Mouse (Mus musculus) heart, adult 2 months (tissue): Measurements from ENCODE around the gene Arhgef2. TPM values are rescaled to one million over a fixed set of nuclear protein-coding genes. Genes with fewer than 3 reads are reported as not detected.
A peak's percentile ranks its signal among the peaks of the same experiment; 100 is the strongest.

Experiments
- DNase-seq, 2 experiments: peaks; one replicate each; pipeline ENCODE4 v3.0.0; 2021
- H3K27ac ChIP-seq: fragments of 200-600 bp; 2 replicates; pipeline ENCODE4 v1.8.1; 2022
- H3K27me3 ChIP-seq: fragments of 200-500 bp; 2 replicates; pipeline ENCODE4 v1.6.1; 2012; ENCODE audit warnings: mild to moderate bottlenecking, low read length, inconsistent platforms, mixed read lengths; ENCODE audit not compliant: control insufficient read depth, insufficient read depth
- H3K36me3 ChIP-seq: fragments of 200-500 bp; 2 replicates; pipeline ENCODE4 v1.6.1; 2012; ENCODE audit warnings: low read length, inconsistent platforms; ENCODE audit not compliant: control insufficient read depth, insufficient read depth
- H3K4me1 ChIP-seq: fragments of 200-500 bp; 2 replicates; pipeline ENCODE4 v1.6.1; 2011; ENCODE audit warnings: low read length; ENCODE audit not compliant: control insufficient read depth, insufficient read depth
- H3K4me3 ChIP-seq: fragments of 200-600 bp; 2 replicates; pipeline ENCODE4 v1.8.1; 2022
- H3K79me2 ChIP-seq: fragments of 200-500 bp; replicated peaks from 2 replicates; pipeline ENCODE4 v1.6.1; 2012; ENCODE audit warnings: mild to moderate bottlenecking, inconsistent platforms, low read length, moderate library complexity, mixed read lengths; ENCODE audit not compliant: control insufficient read depth, insufficient read depth
- H3K9ac ChIP-seq: fragments of 200-500 bp; 2 replicates; pipeline ENCODE4 v1.6.1; 2012; ENCODE audit warnings: low read depth, mild to moderate bottlenecking, control low read depth, inconsistent platforms, low read length, mixed read lengths
- CTCF ChIP-seq: fragments of 200-600 bp; IDR thresholded peaks from 2 replicates; pipeline ENCODE4 v1.8.1; 2022; ENCODE audit warnings: antibody characterized with exemption, mild to moderate bottlenecking, moderate library complexity
- EP300 ChIP-seq: fragments of 200-500 bp; IDR thresholded peaks from 2 replicates; pipeline ENCODE4 v1.6.1; 2011; ENCODE audit warnings: low read depth, low read length, control low read depth; ENCODE audit not compliant: insufficient read depth
- POLR2A ChIP-seq: fragments of 200-500 bp; IDR thresholded peaks from 2 replicates; pipeline ENCODE4 v1.6.1; 2011; ENCODE audit warnings: mild to moderate bottlenecking, low read depth, low read length, control low read depth; ENCODE audit not compliant: insufficient read depth
- WGBS: fragments of 180-500 bp; shearing (Covaris S2); methylation state at CpG from one replicate; pipeline ENCODE4 v1.1.7; 2018; 5-methylcytosine and 5-hydroxymethylcytosine counted together
- intact Hi-C: fragments of 180-260 bp; cut with DNase I; formaldehyde crosslinking; loops from one replicate; pipeline ENCODE4 v1.15.1; 2025
- polyA plus RNA-seq: library from polyadenylated mRNA; depleted of rRNA; stranded (reverse); fragments of >200 nt; gene quantifications from 2 replicates; pipeline ENCODE4 v1.2.3, GENCODE M21; 2012
- total RNA-seq, 2 experiments: library from RNA; stranded (reverse); gene quantifications; 2 replicates each; pipeline ENCODE4 v1.2.3; 2021

Arhgef2 gene
- total and polyA plus RNA-seq, 3 experiments, result 37.3 to 51.0 (median 37.5) TPM

DNA sequence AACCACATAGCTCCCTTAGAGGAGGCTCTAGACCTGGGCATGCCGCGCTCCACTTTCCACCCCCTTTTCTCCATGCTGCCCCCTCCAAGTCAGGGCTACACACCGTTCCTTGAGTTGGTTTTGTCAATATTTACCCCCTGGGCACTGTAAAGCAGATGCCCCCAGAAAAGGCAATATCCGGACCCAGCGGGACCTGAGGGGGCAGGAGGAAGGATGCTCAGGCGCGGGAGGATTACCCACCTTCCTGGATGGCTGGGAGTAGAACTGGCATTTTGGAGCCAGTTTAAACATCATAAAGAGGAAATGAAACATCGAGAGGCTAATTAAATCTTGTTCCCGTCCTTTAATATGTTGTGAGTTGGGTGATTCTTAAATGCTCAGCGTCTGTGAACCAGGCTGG is 43.4 kb downstream of the Arhgef2 start:
- H3K36me3 ChIP-seq, result no peaks in the 10 kb centered on the region
- 61% methylated on average over 10 of the region's 10 CpGs for WGBS
- H3K4me3 ChIP-seq, result no peak overlapping the region
- H3K27ac ChIP-seq, result no peak overlapping the region
- H3K27me3 ChIP-seq, result no peaks in the 10 kb centered on the region
- intact Hi-C loops, result no loop called here
- peak; percentile 8 to 20 for DNase-seq
- H3K4me1 ChIP-seq, result peaks cover 5% of the 10 kb centered on the region
- TF ChIP-seq EP300 (no peak), POLR2A (no peak), CTCF (no peak)
- H3K9ac ChIP-seq, result no peak overlapping the region
- H3K79me2 ChIP-seq, result no peaks in the 10 kb centered on the region

DNA sequence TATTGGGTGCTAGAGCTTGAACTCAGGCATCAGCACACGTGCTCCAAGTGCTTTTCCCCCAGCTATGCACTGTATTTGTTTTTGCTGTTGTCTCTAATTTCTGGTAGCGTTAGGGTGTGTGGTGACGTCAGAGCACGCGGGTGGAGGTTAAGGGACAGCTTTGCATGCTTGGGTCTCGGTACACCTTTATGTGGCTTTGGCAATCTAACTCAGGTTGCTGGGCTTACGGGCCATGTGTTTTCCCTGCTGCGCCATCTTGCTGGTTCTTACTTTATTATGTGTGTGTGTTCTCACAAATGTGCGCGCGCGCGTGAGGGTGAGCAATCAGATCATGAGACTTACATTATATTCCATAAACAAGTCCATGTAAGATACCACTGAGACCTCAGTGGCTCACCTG is 44.2 kb downstream of the Arhgef2 start:
- H3K9ac ChIP-seq, result no peak overlapping the region
- no peaks in the 10 kb centered on the region for H3K79me2 ChIP-seq

DNA sequence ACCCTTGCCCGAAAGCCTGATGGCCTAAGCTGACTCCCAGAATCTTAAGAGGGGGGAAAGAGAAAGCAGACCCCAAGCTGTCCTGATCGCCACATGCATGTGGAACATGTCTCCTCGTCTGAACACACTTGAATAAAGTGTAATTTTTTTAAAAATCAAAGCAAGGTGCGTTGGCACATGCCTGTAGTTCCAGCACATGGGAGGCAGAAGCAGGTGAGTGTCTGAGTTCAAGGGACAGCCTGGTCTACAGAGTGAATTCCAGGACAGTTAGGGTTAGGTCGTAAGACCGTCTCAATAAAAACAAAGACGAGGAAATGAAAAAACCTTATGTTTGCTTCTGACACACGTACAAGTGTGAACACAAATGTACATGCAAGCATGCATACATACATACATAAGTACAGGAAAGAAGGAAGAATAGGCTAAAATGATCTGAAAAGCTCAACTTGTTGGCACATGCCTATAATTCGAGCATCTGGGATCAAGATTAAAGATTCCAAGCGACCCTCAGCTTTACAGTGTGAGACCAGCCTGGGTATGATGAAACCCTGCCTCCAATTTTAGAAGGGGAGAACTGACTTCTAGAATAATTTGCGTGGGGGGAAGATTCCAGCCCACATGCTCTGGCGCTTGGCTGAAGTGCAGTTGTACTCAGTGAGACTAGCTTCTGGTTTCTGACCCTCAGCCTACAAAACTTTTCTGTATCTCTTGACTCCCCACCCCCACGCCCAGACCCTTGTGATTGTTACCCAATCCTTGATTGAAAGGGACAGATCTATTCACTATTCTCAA is 45.1 kb downstream of the Arhgef2 start:
- intact Hi-C loops, result no loop called here
- 50% methylated on average over 13 of the region's 13 CpGs for WGBS
- DNase-seq, result peak in 1 of 2 experiments; percentile 19
- Histone ChIP-seq H3K27ac (no peak overlapping the region), H3K9ac (no peak overlapping the region), H3K36me3 (no peaks in the 10 kb centered on the region), H3K79me2 (no peaks in the 10 kb centered on the region), H3K4me3 (no peak overlapping the region), H3K4me1 (peaks cover 8% of the 10 kb centered on the region), H3K27me3 (no peaks in the 10 kb centered on the region)
- TF ChIP-seq CTCF, result no peak
- TF ChIP-seq POLR2A, result no peak
- no peak for TF ChIP-seq EP300

More for the DNA sequence above, 44.2 kb downstream of the Arhgef2 start:
- Histone ChIP-seq H3K4me1 (peaks cover 7% of the 10 kb centered on the region), H3K27ac (no peak overlapping the region), H3K27me3 (no peaks in the 10 kb centered on the region), H3K4me3 (no peak overlapping the region), H3K36me3 (no peaks in the 10 kb centered on the region)
- TF ChIP-seq CTCF (no peak), POLR2A (no peak), EP300 (no peak)
- 95% methylated on average over 13 of the region's 13 CpGs for WGBS
- intact Hi-C loops, result no loop called here
- no peak for DNase-seq

DNA sequence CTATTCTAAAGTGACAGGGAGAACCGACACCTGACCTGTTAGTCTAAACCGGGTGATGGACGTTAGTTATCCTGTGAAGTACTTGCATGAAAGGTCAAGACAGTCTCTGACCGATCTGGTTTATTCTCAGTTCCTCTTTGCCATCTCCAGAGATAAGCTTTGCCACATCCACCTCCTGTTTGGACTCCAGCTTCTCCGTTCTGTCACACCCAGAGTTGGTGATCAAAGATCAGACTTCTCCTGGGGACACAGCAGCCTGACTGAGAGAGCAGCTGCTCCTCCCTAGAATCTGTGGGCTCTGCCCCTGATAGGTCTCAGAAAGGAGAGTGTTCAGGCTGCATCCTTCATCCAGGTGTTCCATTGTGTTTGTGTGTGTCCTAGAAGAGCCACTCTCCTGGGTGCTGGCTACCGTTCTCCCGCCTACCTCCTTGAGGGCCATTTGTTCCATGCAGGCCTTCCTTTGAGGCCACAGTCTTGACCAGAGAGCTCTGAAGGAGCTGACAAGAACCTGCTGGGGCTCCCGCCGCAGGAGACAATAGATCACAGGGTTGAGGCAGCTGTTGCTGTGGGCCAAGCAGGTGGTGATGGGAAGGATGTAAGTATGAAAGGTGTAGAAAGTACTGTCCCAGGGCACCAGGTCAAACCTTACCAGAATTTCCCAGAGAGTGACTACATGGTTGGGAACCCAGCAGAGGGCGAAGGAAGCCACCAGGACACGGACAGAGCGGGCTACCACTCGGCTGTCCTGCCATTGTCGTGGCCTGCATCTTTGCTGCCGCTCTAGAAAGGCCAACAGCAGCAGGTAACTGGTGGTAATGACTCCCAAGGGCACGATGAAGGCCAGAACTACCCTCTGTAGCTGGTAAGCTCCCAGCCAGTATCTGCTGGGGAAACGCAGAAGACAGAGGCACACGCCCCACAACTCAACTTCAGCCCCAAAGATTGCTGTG is 46.2 kb downstream of the Arhgef2 start:
- Histone ChIP-seq H3K36me3 (no peaks in the 10 kb centered on the region), H3K9ac (no peak overlapping the region), H3K4me1 (peaks cover 8% of the 10 kb centered on the region), H3K4me3 (no peak overlapping the region), H3K79me2 (no peaks in the 10 kb centered on the region), H3K27me3 (no peaks in the 10 kb centered on the region), H3K27ac (no peak overlapping the region)
- 66% methylated on average over 18 of the region's 18 CpGs for WGBS
- TF ChIP-seq CTCF (no peak), EP300 (no peak), POLR2A (0 out of 2 replicates have a peak, but pooled peaks have one; percentile 20)
- DNase-seq, result peak in 1 of 2 experiments; percentile 21
- intact Hi-C loops, result no loop called here

DNA sequence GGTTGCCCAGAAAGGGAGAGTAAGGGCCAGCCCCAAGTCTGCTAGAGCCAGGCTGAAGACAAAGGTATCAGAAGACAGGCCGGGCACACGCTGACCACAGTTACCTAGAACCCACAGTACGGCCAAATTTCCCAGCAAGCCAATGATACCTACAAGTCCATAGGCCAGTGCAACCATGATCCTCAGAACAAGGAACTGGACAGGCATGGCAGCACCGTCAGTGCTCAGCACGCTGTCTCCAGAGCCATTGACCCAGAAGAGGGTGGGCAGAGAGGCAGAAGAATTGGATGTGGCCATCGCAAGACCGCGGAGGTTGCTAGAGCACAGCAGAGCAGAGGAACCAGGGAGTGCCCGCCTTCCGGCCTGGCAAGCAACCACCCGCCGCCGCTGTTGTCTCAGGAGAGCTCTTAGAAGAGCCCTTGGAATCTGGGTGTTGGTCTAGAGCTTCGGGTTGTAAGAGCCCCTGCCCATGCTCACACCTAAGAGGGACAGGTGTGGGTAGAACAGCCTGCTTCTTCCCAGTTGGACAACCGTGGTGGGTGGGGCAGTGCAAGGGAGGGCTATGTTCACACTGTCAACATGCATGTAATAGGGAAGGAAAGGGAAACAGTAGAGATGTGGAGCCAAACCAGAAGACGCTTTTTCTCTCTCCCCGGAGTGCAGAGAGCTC is 47.2 kb downstream of the Arhgef2 start, which contains the start of gene Rxfp4:
Rxfp4 (minus strand) TSS at position 297 of the 670 bp plus-strand sequence.
- intact Hi-C loops, result no loop called here
- no peak within 1 kb of the TSS for H3K9ac ChIP-seq
- peaks cover 8% of the 10 kb centered on the region for H3K4me1 ChIP-seq
- H3K4me3 ChIP-seq, result no peak within 1 kb of the TSS
- H3K79me2 ChIP-seq, result no peaks in the 10 kb centered on the region
- H3K27me3 ChIP-seq, result no peaks in the 10 kb centered on the region
- no peak within 1 kb of the TSS for H3K27ac ChIP-seq
- no peak for DNase-seq
- 77% methylated on average over 17 of the region's 17 CpGs for WGBS
- TF ChIP-seq CTCF (no peak), EP300 (no peak), POLR2A (no peak)
- H3K36me3 ChIP-seq, result no peaks in the 10 kb centered on the region
